Mouse (Mus musculus) midbrain, postnatal 0 days (tissue): ENCODE data around the gene Tma7. TPM values are rescaled to one million over a fixed set of nuclear protein-coding genes. Genes with fewer than 3 reads are reported as not detected.

Experiments used
- ATAC-seq: fragments of 200-750 bp; cut with Nextera tagmentation; 2 replicates; pipeline ENCODE4 v1.8.0; 2017; ENCODE audit warnings: moderate number of reproducible peaks, mild to moderate bottlenecking, moderate TSS enrichment, moderate library complexity; ENCODE audit not compliant: low FRiP score
- DNase-seq: peaks from one replicate; pipeline ENCODE4 v3.0.0-alpha.2; 2015; ENCODE audit warnings: low spot score
- H3K27ac ChIP-seq: fragments of 300-500 bp; sonication (generic); 2 replicates; pipeline ENCODE4 v1.5.1; 2014; ENCODE audit warnings: low read depth, mild to moderate bottlenecking, low read length, mixed read lengths
- H3K27me3 ChIP-seq: fragments of 300-500 bp; sonication (generic); 2 replicates; pipeline ENCODE4 v1.6.1; 2014; ENCODE audit warnings: low read length, control low read depth, mixed read lengths; ENCODE audit not compliant: insufficient read depth
- H3K36me3 ChIP-seq: fragments of 300-500 bp; sonication (generic); 2 replicates; pipeline ENCODE4 v1.6.1; 2014; ENCODE audit warnings: low read length, control low read depth, mixed read lengths; ENCODE audit not compliant: insufficient read depth
- H3K4me1 ChIP-seq: fragments of 300-500 bp; sonication (generic); 2 replicates; pipeline ENCODE4 v1.6.1; 2014; ENCODE audit warnings: mild to moderate bottlenecking, control low read depth, antibody characterized with exemption, low read length, mixed read lengths; ENCODE audit not compliant: insufficient read depth
- H3K4me2 ChIP-seq: fragments of 300-500 bp; sonication (generic); 2 replicates; pipeline ENCODE4 v1.6.1; 2014; ENCODE audit warnings: low read depth, mild to moderate bottlenecking, low read length, mixed read lengths; ENCODE audit not compliant: poor library complexity, severe bottlenecking
- H3K4me3 ChIP-seq: fragments of 300-500 bp; sonication (generic); 2 replicates; pipeline ENCODE4 v1.5.1; 2014; ENCODE audit warnings: low read depth, mild to moderate bottlenecking, low read length, moderate library complexity
- H3K9ac ChIP-seq: fragments of 300-500 bp; sonication (generic); replicated peaks from 2 replicates; pipeline ENCODE4 v1.6.1; 2014; ENCODE audit warnings: mild to moderate bottlenecking, low read length, moderate library complexity, mixed read lengths; ENCODE audit not compliant: poor library complexity, severe bottlenecking
- H3K9me3 ChIP-seq: fragments of 300-500 bp; sonication (generic); 2 replicates; pipeline ENCODE4 v1.6.1; 2016; ENCODE audit warnings: low read length, control low read depth
- CTCF ChIP-seq: IDR thresholded peaks from 2 replicates; pipeline ENCODE4 v1.5.1; 2016; ENCODE audit warnings: antibody characterized with exemption, mild to moderate bottlenecking
- WGBS: fragments of 180-500 bp; shearing (Covaris S2); extraction: QIAGEN DNeasy Blood & Tissue Kit; methylation state at CpG from one replicate; pipeline ENCODE4 v1.1.7; 2014; 5-methylcytosine and 5-hydroxymethylcytosine counted together
- polyA plus RNA-seq: library from polyadenylated mRNA; unstranded; fragments of >200 nt; fragmentation: Nextera tagmentation; extraction: Ambion mirVana; gene quantifications from 2 replicates; pipeline ENCODE4 v1.2.1, GENCODE M21; 2015
- total RNA-seq: library from RNA; depleted of rRNA; stranded (reverse); fragments of >200 nt; gene quantifications from 2 replicates; pipeline ENCODE4 v1.2.3, GENCODE M21; 2014

Gene Tma7
- total and polyA plus RNA-seq, 2 experiments from 2014 or later = 129 to 825 TPM

- Histone ChIP-seq H3K9me3 (no peaks in the 10 kb centered on the region), H3K4me2 (no peak overlapping the region), H3K9ac (no peak overlapping the region), H3K27me3 (no peaks in the 10 kb centered on the region), H3K36me3 (peaks cover 69% of the 10 kb centered on the region), H3K27ac (no peak overlapping the region), H3K4me3 (no peak overlapping the region), H3K4me1 (no peaks in the 10 kb centered on the region)
- DNase-seq = no peak
- WGBS = 94% methylated on average over 10 of the region's 10 CpGs
- no peak for TF ChIP-seq CTCF
- ATAC-seq = no peak
Measured at GRCm38 (mm10) chr9:109116205-109116604, 33.8 kb upstream of the Tma7 start.

GRCm38 (mm10) chr9:109114871-109115270 lies 32.5 kb upstream of the Tma7 start:
- no peaks in the 10 kb centered on the region for H3K27me3 ChIP-seq
- TF ChIP-seq CTCF = no peak
- H3K36me3 ChIP-seq = peaks cover 80% of the 10 kb centered on the region
- H3K27ac ChIP-seq = no peak overlapping the region
- H3K9ac ChIP-seq = no peak overlapping the region
- H3K4me1 ChIP-seq = no peaks in the 10 kb centered on the region
- no peak overlapping the region for H3K4me2 ChIP-seq
- WGBS = 96% methylated on average over 7 of the region's 7 CpGs
- ATAC-seq (no peak), DNase-seq (no peak)
- H3K9me3 ChIP-seq = no peaks in the 10 kb centered on the region
- H3K4me3 ChIP-seq = no peak overlapping the region

GRCm38 (mm10) chr9:109114276-109114675 lies 31.9 kb upstream of the Tma7 start:
- WGBS = 97% methylated on average over 11 of the region's 11 CpGs
- Histone ChIP-seq H3K4me2 (no peak overlapping the region), H3K4me1 (no peaks in the 10 kb centered on the region), H3K9me3 (no peaks in the 10 kb centered on the region), H3K4me3 (no peak overlapping the region), H3K27me3 (no peaks in the 10 kb centered on the region), H3K36me3 (peaks cover 86% of the 10 kb centered on the region), H3K9ac (no peak overlapping the region), H3K27ac (no peak overlapping the region)
- DNase-seq = no peak
- no peak for TF ChIP-seq CTCF
- ATAC-seq = no peak

- Histone ChIP-seq H3K4me1 (no peaks in the 10 kb centered on the region), H3K4me2 (no peak overlapping the region), H3K27ac (no peak overlapping the region), H3K9me3 (no peaks in the 10 kb centered on the region), H3K4me3 (no peak overlapping the region), H3K9ac (no peak overlapping the region), H3K27me3 (no peaks in the 10 kb centered on the region), H3K36me3 (peaks cover 93% of the 10 kb centered on the region)
- WGBS = 91% methylated on average over 8 of the region's 8 CpGs
- ATAC-seq (no peak), DNase-seq (no peak)
- no peak for TF ChIP-seq CTCF
Measured at GRCm38 (mm10) chr9:109113331-109113730, 30.9 kb upstream of the Tma7 start.

GRCm38 (mm10) chr9:109111591-109111990 lies 29.2 kb upstream of the Tma7 start:
- ATAC-seq = no peak
- 92% methylated on average over 9 of the region's 9 CpGs for WGBS
- Histone ChIP-seq H3K36me3 (peaks cover 86% of the 10 kb centered on the region), H3K9me3 (no peaks in the 10 kb centered on the region), H3K4me2 (no peak overlapping the region), H3K4me3 (no peak overlapping the region), H3K27ac (no peak overlapping the region), H3K27me3 (no peaks in the 10 kb centered on the region), H3K9ac (no peak overlapping the region), H3K4me1 (no peaks in the 10 kb centered on the region)
- DNase-seq = no peak
- no peak for TF ChIP-seq CTCF

GRCm38 (mm10) chr9:109111101-109111500 lies 28.7 kb upstream of the Tma7 start:
- Histone ChIP-seq H3K4me2 (no peak overlapping the region), H3K36me3 (peaks cover 86% of the 10 kb centered on the region), H3K27me3 (no peaks in the 10 kb centered on the region), H3K9me3 (no peaks in the 10 kb centered on the region), H3K27ac (no peak overlapping the region), H3K4me1 (no peaks in the 10 kb centered on the region), H3K4me3 (no peak overlapping the region), H3K9ac (no peak overlapping the region)
- no peak for ATAC-seq
- TF ChIP-seq CTCF = no peak
- no peak for DNase-seq
- WGBS = 92% methylated on average over 4 of the region's 4 CpGs
